Mouse (Mus musculus) adipocyte (in vitro differentiated cells): ENCODE measurements around the gene Creb3l2.

Experiments used
- DNase-seq: peaks from one replicate; pipeline ENCODE4 v3.0.0-alpha.2; 2016; ENCODE audit warnings: low spot score

The Creb3l2 gene

GRCm38 (mm10) chr6:37325906-37326602 lies 115.9 kb downstream of the Creb3l2 start:
- DNase-seq = no peak

- no peak for DNase-seq
Measured at GRCm38 (mm10) chr6:37325076-37325475, 116.9 kb downstream of the Creb3l2 start.

- no peak for DNase-seq
Measured at GRCm38 (mm10) chr6:37322641-37323040, 119.3 kb downstream of the Creb3l2 start.

- peak; percentile 16 for DNase-seq
Measured at GRCm38 (mm10) chr6:37322088-37322487, 119.9 kb downstream of the Creb3l2 start.

GRCm38 (mm10) chr6:37317904-37318303 lies 124.0 kb downstream of the Creb3l2 start:
- no peak for DNase-seq

GRCm38 (mm10) chr6:37315440-37315839 lies 126.5 kb downstream of the Creb3l2 start:
- DNase-seq = no peak

GRCm38 (mm10) chr6:37310601-37311000 lies 131.3 kb downstream of the Creb3l2 start:
- DNase-seq = no peak

GRCm38 (mm10) chr6:37306616-37307015 lies 135.3 kb downstream of the Creb3l2 start:
- no peak for DNase-seq

- DNase-seq = no peak
Measured at GRCm38 (mm10) chr6:37300492-37300891, 141.5 kb downstream of the Creb3l2 start.

GRCm38 (mm10) chr6:37299562-37300390 lies 142.2 kb downstream of the Creb3l2 start, which contains the start of gene Dgki:
TSS of gene Dgki (minus strand) at chr6:37300184.
- no peak for DNase-seq

GRCm38 (mm10) chr6:37298982-37299381 lies 143.0 kb downstream of the Creb3l2 start:
- DNase-seq = no peak

- no peak for DNase-seq
Measured at GRCm38 (mm10) chr6:37297744-37298482, 144.0 kb downstream of the Creb3l2 start.

- DNase-seq = no peak
Measured at GRCm38 (mm10) chr6:37292068-37292467, 149.9 kb downstream of the Creb3l2 start.

GRCm38 (mm10) chr6:37291171-37291570 lies 150.8 kb downstream of the Creb3l2 start:
- DNase-seq = no peak

GRCm38 (mm10) chr6:37290691-37291090 lies 151.3 kb downstream of the Creb3l2 start:
- no peak for DNase-seq

- no peak for DNase-seq
Measured at GRCm38 (mm10) chr6:37286134-37286533, 155.8 kb downstream of the Creb3l2 start.

- no peak for DNase-seq
Measured at GRCm38 (mm10) chr6:37284879-37285278, 157.1 kb downstream of the Creb3l2 start.

- no peak for DNase-seq
Measured at GRCm38 (mm10) chr6:37283336-37283735, 158.6 kb downstream of the Creb3l2 start.

- no peak for DNase-seq
Measured at GRCm38 (mm10) chr6:37282659-37283058, 159.3 kb downstream of the Creb3l2 start.
